ENCODE assay signal across 28 mouse cellular contexts in genomic region chr17:48067729-48068128, GRCm38 (mm10). TPM values are rescaled to one million over a fixed set of nuclear protein-coding genes. Genes with fewer than 3 reads are reported as not detected.
DNase-seq lines count a peak whose midpoint lies in the region; ATAC-seq and TF ChIP-seq lines count a peak whose summit lies in the region.
"Had no signal": no experiment of that assay in that cellular context is flagged by ENCODE, and none has a peak within 500 bp of the region (broad histone marks: within the 10 kb centered on the region; RNA-seq: fewer than 3 reads in every experiment).

No protein-coding gene starts in this region.

- no peaks in the 10 kb centered on the region for H3K9me3 ChIP-seq in kidney, postnatal 0 days (replicated peaks; ENCODE audit: low read length)
- 0 out of 2 replicates have a peak, but pooled peaks cover 3% of the 10 kb centered on the region for H3K9me3 ChIP-seq in embryonic facial prominence, embryonic 14.5 days (ENCODE audit: control insufficient read depth, low read length)
- H3K9me3 ChIP-seq: forebrain, embryonic 15.5 days; heart, embryonic 10.5 days; hindbrain, embryonic 12.5 days had no signal

- no peaks in the 10 kb centered on the region for H3K4me1 ChIP-seq in kidney, postnatal 0 days (replicated peaks; ENCODE audit: insufficient read depth, low read length)
- H3K4me1 ChIP-seq in embryonic facial prominence, embryonic 14.5 days (ENCODE audit: control insufficient read depth, insufficient read depth, low read length), result peaks cover 32% of the 10 kb centered on the region

- no peaks in the 10 kb centered on the region for H3K36me3 ChIP-seq in kidney, postnatal 0 days (ENCODE audit: insufficient read depth, low read length)
- H3K36me3 ChIP-seq in embryonic facial prominence, embryonic 14.5 days (ENCODE audit: control insufficient read depth, insufficient read depth, low read length), result no peaks in the 10 kb centered on the region
- H3K36me3 ChIP-seq: forebrain, embryonic 15.5 days; heart, embryonic 10.5 days; hindbrain, embryonic 12.5 days had no signal

- no peak overlapping the region for H3K4me3 ChIP-seq in kidney, postnatal 0 days (replicated peaks; ENCODE audit: low read depth, low read length)
- no peak overlapping the region for H3K4me3 ChIP-seq in embryonic facial prominence, embryonic 14.5 days (ENCODE audit: low read depth, low read length)
- H3K4me3 ChIP-seq: erythroblast, embryonic 14.5 days; forebrain, embryonic 15.5 days; heart, embryonic 10.5 days; hindbrain, embryonic 12.5 days had no signal

- H3K27me3 ChIP-seq in kidney, postnatal 0 days (ENCODE audit: insufficient read depth, low read length), result no peaks in the 10 kb centered on the region
- no peaks in the 10 kb centered on the region for H3K27me3 ChIP-seq in embryonic facial prominence, embryonic 14.5 days (replicated peaks; ENCODE audit: control insufficient read depth, insufficient read depth, low read length)
- H3K27me3 ChIP-seq: forebrain, embryonic 15.5 days had no signal

- no peak overlapping the region for H3K27ac ChIP-seq in kidney, postnatal 0 days
- H3K27ac ChIP-seq in embryonic facial prominence, embryonic 14.5 days (replicated peaks; ENCODE audit: low read depth, low read length), result no peak overlapping the region
- H3K27ac ChIP-seq: forebrain, embryonic 15.5 days; heart, embryonic 10.5 days; hindbrain, embryonic 12.5 days had no signal

- ATAC-seq in kidney, postnatal 0 days (replicated peaks; ENCODE audit: low FRiP score, low read depth), result no peak
- ATAC-seq in embryonic facial prominence, embryonic 14.5 days (ENCODE audit: low read depth), result no peak
- ATAC-seq: forebrain, embryonic 15.5 days; midbrain, embryonic 16.5 days; Patski had no signal

- H3K9ac ChIP-seq in kidney, postnatal 0 days (ENCODE audit: low read depth, low read length), result no peak overlapping the region
- no peak overlapping the region for H3K9ac ChIP-seq in embryonic facial prominence, embryonic 14.5 days (ENCODE audit: low read depth, low read length)
- H3K9ac ChIP-seq: forebrain, embryonic 15.5 days; hindbrain, embryonic 12.5 days; liver, postnatal 0 days had no signal

- peak; percentile 2 for DNase-seq in adrenal gland, postnatal 14 days
- DNase-seq in adrenal gland, adult 2 months, result no peak
- peak; percentile 56 for DNase-seq in kidney, postnatal 0 days (ENCODE audit: low spot score)
- no peak for DNase-seq in kidney, adult 9 months
- peak; percentile 65 for DNase-seq in embryonic facial prominence, embryonic 14.5 days (ENCODE audit: low spot score)
- DNase-seq in lung, postnatal 25 days (ENCODE audit: low spot score), result peak; percentile 33
- DNase-seq in urinary bladder, adult 2 months (ENCODE audit: low spot score), result no peak
- DNase-seq in spleen, postnatal 4 days (ENCODE audit: low spot score in 2 of 2), result no peak
- DNase-seq: adrenal gland, postnatal 10 days; cerebellum, adult 11 months; cerebellum, postnatal 10 days; gastrocnemius, postnatal 36 days; liver, postnatal 0 days; thymus, postnatal 14 days had no signal

- H3K4me2 ChIP-seq in kidney, postnatal 0 days (ENCODE audit: low read length), result no peak overlapping the region
- H3K4me2 ChIP-seq in embryonic facial prominence, embryonic 14.5 days (ENCODE audit: low read depth, low read length), result no peak overlapping the region
- H3K4me2 ChIP-seq: forebrain, embryonic 15.5 days; hindbrain, embryonic 12.5 days had no signal

- TF ChIP-seq CTCF in kidney, postnatal 0 days (IDR thresholded peaks at IDR 0.05; ENCODE audit: low read depth), result no peak

- WGBS in kidney, postnatal 0 days, result 26% methylated on average over 5 of the region's 5 CpGs
- 20% methylated on average over 5 of the region's 5 CpGs for WGBS in embryonic facial prominence, embryonic 14.5 days

RNA-seq across cellular contexts. Expression of gene 1700067P10Rik, which starts 21.4 kb away (rescaled TPM):
- not detected in 2 replicates for total RNA-seq in adrenal gland, postnatal 14 days (2021)
- total RNA-seq in adrenal gland, adult 2 months (2021), result not detected
- not detected in 2 replicates for polyA plus RNA-seq in adrenal gland, adult 2 months (2012; rRNA removed)
- not detected in 2 replicates for polyA plus RNA-seq in kidney, postnatal 0 days (2015; fragmentation: Nextera tagmentation; extraction: Ambion mirVana)
- not detected in 2 replicates for polyA plus RNA-seq in embryonic facial prominence, embryonic 14.5 days (2014; fragmentation: Nextera tagmentation; extraction: Ambion mirVana)
- 0.09 and 0.12 TPM in 2 replicates for polyA plus RNA-seq in urinary bladder, adult 2 months (2012; rRNA removed)
- total RNA-seq: adrenal gland, postnatal 10 days; gastrocnemius, postnatal 36 days; layer of hippocampus, postnatal 14 days; liver, adult 2 months; megakaryocyte-erythroid progenitor cell, adult 5-6 weeks had no signal
- polyA plus RNA-seq: brain, embryonic 14.5 days; forebrain, embryonic 15.5 days; heart, embryonic 10.5 days; heart, postnatal 0 days; intestine, embryonic 14.5 days; kidney, embryonic 14.5 days; large intestine, adult 2 months; liver, adult 2 months; liver, postnatal 0 days; midbrain, embryonic 16.5 days; Patski had no signal

RNA-seq across cellular contexts. Expression of gene 1700122O11Rik, which starts 29.6 kb away (rescaled TPM):
- total RNA-seq in adrenal gland, postnatal 14 days (2021), result not detected in 2 replicates
- not detected for total RNA-seq in adrenal gland, adult 2 months (2021)
- not detected in 2 replicates for polyA plus RNA-seq in adrenal gland, adult 2 months (2012; rRNA removed)
- polyA plus RNA-seq in kidney, postnatal 0 days (2015; fragmentation: Nextera tagmentation; extraction: Ambion mirVana), result not detected in 2 replicates
- polyA plus RNA-seq in embryonic facial prominence, embryonic 14.5 days (2014; fragmentation: Nextera tagmentation; extraction: Ambion mirVana), result not detected in 2 replicates
- not detected in 2 replicates for polyA plus RNA-seq in urinary bladder, adult 2 months (2012; rRNA removed)
- total RNA-seq: adrenal gland, postnatal 10 days; gastrocnemius, postnatal 36 days; layer of hippocampus, postnatal 14 days; liver, adult 2 months; megakaryocyte-erythroid progenitor cell, adult 5-6 weeks had no signal
- polyA plus RNA-seq: brain, embryonic 14.5 days; erythroblast, embryonic 14.5 days; forebrain, embryonic 15.5 days; heart, embryonic 10.5 days; heart, postnatal 0 days; hindbrain, embryonic 12.5 days; intestine, embryonic 14.5 days; kidney, embryonic 14.5 days; large intestine, adult 2 months; liver, adult 2 months; liver, postnatal 0 days; midbrain, embryonic 16.5 days; Patski had no signal

Comparison
In these comparisons a context has a peak if more than half of its experiments do, and no peak if none do; other contexts are left out.
1. DNase-seq: peak in adrenal gland, postnatal 14 days (single experiment), kidney, postnatal 0 days (single experiment), embryonic facial prominence, embryonic 14.5 days (single experiment) and lung, postnatal 25 days (single experiment); none in adrenal gland, adult 2 months (single experiment), kidney, adult 9 months (single experiment), urinary bladder, adult 2 months (single experiment) and spleen, postnatal 4 days (0 of 2).